Mouse (Mus musculus) embryonic stem cell, embryonic (primary cell): ENCODE results near the gene Cemip.

Source experiments
- CTCF ChIA-PET, 4 experiments: fragments of 300-600 bp in 2 of 4; fragments of 350-600 bp in 2 of 4; sonication (Branson Sonifier 250); formaldehyde crosslinking; loops; one replicate each; lab custom pipeline; 2022; ENCODE audit warnings: inconsistent platforms in 2 of 4; lab: Charles Lee
- POLR2A ChIA-PET, 4 experiments: fragments of 300-600 bp in 2 of 4; fragments of 350-600 bp in 2 of 4; sonication (Branson Sonifier 250); formaldehyde crosslinking; loops; one replicate each; lab custom pipeline; 2022; ENCODE audit warnings: antibody characterized with exemption in 4 of 4, inconsistent platforms in 1 of 4; lab: Charles Lee

Gene Cemip

GRCm38 (mm10) chr7:84059799-84060198 lies 26.5 kb downstream of the Cemip start:
- CTCF ChIA-PET = no interaction called here
- POLR2A ChIA-PET = no interaction called here

- CTCF ChIA-PET = no interaction called here
- POLR2A ChIA-PET = no interaction called here
These were observed 30.2 kb downstream of the Cemip start for GRCm38 (mm10) chr7:84055961-84056629.

- ChIA-PET CTCF (interaction anchor here in 2 of 4 experiments (0.6 to 0.7 kb wide), 2 partner anchors 379 to 1828 kb away, joined by 3 read pairs; no protein-coding TSS in a partner anchor), POLR2A (no interaction called here)
These were observed 32.4 kb downstream of the Cemip start for GRCm38 (mm10) chr7:84053856-84054255.

- ChIA-PET CTCF (interaction anchor here in 1 of 4 experiments (0.7 kb wide), 1 partner anchor 38 kb away, joined by 4 read pairs; no protein-coding TSS in a partner anchor), POLR2A (interaction anchor here in 1 of 4 experiments (0.9 kb wide), 1 partner anchor 11 kb away, joined by 3 read pairs; no protein-coding TSS in a partner anchor)
These were observed 34.9 kb downstream of the Cemip start for GRCm38 (mm10) chr7:84051423-84051822.

GRCm38 (mm10) chr7:84045546-84045945 lies 40.8 kb downstream of the Cemip start:
- ChIA-PET CTCF (no interaction called here), POLR2A (no interaction called here)

GRCm38 (mm10) chr7:84044581-84045290 lies 41.6 kb downstream of the Cemip start:
- POLR2A ChIA-PET = no interaction called here
- CTCF ChIA-PET = no interaction called here

- CTCF ChIA-PET = no interaction called here
- POLR2A ChIA-PET = no interaction called here
These were observed 43.6 kb downstream of the Cemip start for GRCm38 (mm10) chr7:84042726-84043125.

- ChIA-PET POLR2A (interaction anchor here in 1 of 4 experiments (1.0 kb wide), 1 partner anchor 11 kb away, joined by 3 read pairs; no protein-coding TSS in a partner anchor), CTCF (interaction anchor here in 1 of 4 experiments (0.5 kb wide), 1 partner anchor 1475 kb away, joined by 3 read pairs; no protein-coding TSS in a partner anchor)
These were observed 46.3 kb downstream of the Cemip start for GRCm38 (mm10) chr7:84039856-84040522.

- POLR2A ChIA-PET = no interaction called here
These were observed 47.7 kb downstream of the Cemip start for GRCm38 (mm10) chr7:84038642-84039041.

GRCm38 (mm10) chr7:84032831-84033230 lies 53.5 kb downstream of the Cemip start:
- ChIA-PET CTCF (no interaction called here), POLR2A (interaction anchor here in 1 of 4 experiments (1.3 kb wide), 1 partner anchor 9 kb away, joined by 3 read pairs; no protein-coding TSS in a partner anchor)

More at GRCm38 (mm10) chr7:84038642-84039041, 47.7 kb downstream of the Cemip start:
- CTCF ChIA-PET = interaction anchor here in 1 of 4 experiments (1.2 kb wide), 1 partner anchor 49 kb away, joined by 3 read pairs; no protein-coding TSS in a partner anchor

GRCm38 (mm10) chr7:84029120-84029771 lies 57.1 kb downstream of the Cemip start:
- POLR2A ChIA-PET = interaction anchor here in 1 of 4 experiments (0.7 kb wide), 1 partner anchor 99 kb away, joined by 3 read pairs; no protein-coding TSS in a partner anchor
- CTCF ChIA-PET = interaction anchor here in 1 of 4 experiments (0.8 kb wide), 1 partner anchor 57 kb away, joined by 3 read pairs; the partner anchor contains the start of gene Cemip

- CTCF ChIA-PET = no interaction called here
These were observed 57.9 kb downstream of the Cemip start for GRCm38 (mm10) chr7:84028368-84028767.

GRCm38 (mm10) chr7:84026950-84027585 lies 59.2 kb downstream of the Cemip start:
- POLR2A ChIA-PET = no interaction called here
- CTCF ChIA-PET = interaction anchor here in 1 of 4 experiments (0.5 kb wide), 1 partner anchor 567 kb away, joined by 3 read pairs; no protein-coding TSS in a partner anchor

More at GRCm38 (mm10) chr7:84028368-84028767, 57.9 kb downstream of the Cemip start:
- POLR2A ChIA-PET = no interaction called here

GRCm38 (mm10) chr7:84026090-84026489 lies 60.2 kb downstream of the Cemip start:
- ChIA-PET POLR2A (no interaction called here), CTCF (no interaction called here)

- ChIA-PET CTCF (no interaction called here), POLR2A (interaction anchor here in 2 of 4 experiments (0.9 to 1.5 kb wide), 5 partner anchors 9 to 139 kb away, joined by 3 to 8 read pairs (median 4); partner anchors contain the start of genes Mesd (in 1 of the 2) and Tlnrd1 (in 1 of the 2))
These were observed 62.8 kb downstream of the Cemip start for GRCm38 (mm10) chr7:84023466-84023865.

GRCm38 (mm10) chr7:84022462-84022861 lies 63.8 kb downstream of the Cemip start:
- ChIA-PET CTCF (no interaction called here), POLR2A (no interaction called here)

GRCm38 (mm10) chr7:84019381-84019780 lies 66.9 kb downstream of the Cemip start:
- ChIA-PET POLR2A (interaction anchor here in 1 of 4 experiments (0.9 to 1.9 kb wide), 2 partner anchors 9 to 12 kb away, joined by 3 to 4 read pairs; no protein-coding TSS in a partner anchor), CTCF (interaction anchor here in 2 of 4 experiments (0.5 to 0.6 kb wide), 2 partner anchors 324 to 344 kb away, joined by 3 to 4 read pairs; no protein-coding TSS in a partner anchor)
